Mouse (Mus musculus): ENCODE measurements around the gene Lyl1. TPM values are rescaled to one million over a fixed set of nuclear protein-coding genes. Genes with fewer than 3 reads are reported as not detected.

Lyl1 gene
- polyA plus RNA-seq, 1 experiment from 2014 or later, result 45.6 TPM

- no peaks in the 10 kb centered on the region for H3K9me3 ChIP-seq (replicated peaks; ENCODE audit: control insufficient read depth, low read length)
- peak overlapping the region; percentile 92 for H3K4me2 ChIP-seq (ENCODE audit: low read depth, low read length)
- peaks cover 62% of the 10 kb centered on the region for H3K4me1 ChIP-seq (ENCODE audit: control insufficient read depth, low read depth, low read length)
- 0 out of 2 replicates have a peak, but pooled peaks have one; percentile 2 for ATAC-seq (ENCODE audit: low read depth)
- 33% methylated on average over 6 of the region's 6 CpGs for WGBS (ENCODE audit: insufficient replicate concordance)
- no peaks in the 10 kb centered on the region for H3K36me3 ChIP-seq (ENCODE audit: control insufficient read depth, insufficient read depth)
- peak overlapping the region; percentile 81 for H3K9ac ChIP-seq (ENCODE audit: low read depth, low read length)
- peak overlapping the region; percentile 94 for H3K27ac ChIP-seq (ENCODE audit: low read length)
- H3K27me3 ChIP-seq (ENCODE audit: control insufficient read depth, insufficient read depth, low read depth, low read length), result no peaks in the 10 kb centered on the region
- peak overlapping the region; percentile 66 for H3K4me3 ChIP-seq (ENCODE audit: low read depth, low read length)
Measured at GRCm38 (mm10) chr8:84722530-84722849, 21.2 kb downstream of the Lyl1 start.

DNA sequence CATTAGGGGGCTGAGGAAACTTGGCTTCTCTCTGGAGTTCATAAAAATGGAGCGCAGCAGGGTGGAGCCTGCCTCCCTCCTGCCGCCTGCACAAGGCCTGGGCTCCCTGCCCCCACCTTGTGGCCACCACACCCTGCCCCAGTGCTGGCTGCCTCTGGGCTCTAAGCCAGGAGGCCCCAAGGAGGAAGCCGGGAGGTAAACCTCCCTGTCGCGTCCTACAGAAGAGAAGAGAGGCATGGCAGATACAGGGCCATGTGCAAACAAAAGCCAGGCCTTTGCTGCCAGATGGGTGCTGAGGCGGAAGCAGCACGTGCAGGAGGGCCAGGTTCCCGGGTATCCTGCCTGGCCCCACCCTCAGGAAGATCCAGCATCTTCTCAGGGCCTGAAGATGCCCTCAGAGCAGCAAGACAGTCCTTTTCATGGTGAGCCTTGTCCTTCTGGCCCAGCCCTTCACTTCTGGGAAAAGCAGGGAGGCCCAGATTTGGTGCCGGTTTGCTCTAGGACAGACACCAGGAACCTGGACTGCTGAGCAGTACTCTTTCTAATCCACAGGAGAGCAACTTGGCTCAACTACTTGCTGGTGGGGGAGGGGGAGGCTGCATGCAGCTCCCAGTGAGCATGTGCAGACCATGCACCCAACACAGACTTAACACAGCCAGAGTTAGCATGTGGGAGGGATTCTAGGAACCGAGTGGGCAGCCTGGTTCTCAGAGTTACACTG, 21.8 kb downstream of the Lyl1 start, which contains the start of gene G430095P16Rik:
Gene G430095P16Rik, plus strand, starts transcription at position 158 of the 721 bp plus-strand sequence.
- Histone ChIP-seq H3K9me3 (replicated peaks; ENCODE audit: control insufficient read depth, low read length) (no peaks in the 10 kb centered on the region), H3K4me1 (ENCODE audit: control insufficient read depth, low read depth, low read length) (peaks cover 67% of the 10 kb centered on the region), H3K27me3 (ENCODE audit: control insufficient read depth, insufficient read depth, low read depth, low read length) (no peaks in the 10 kb centered on the region), H3K4me2 (ENCODE audit: low read depth, low read length) (peak within 1 kb of the TSS; percentile 92), H3K27ac (ENCODE audit: low read length) (peak within 1 kb of the TSS; percentile 94), H3K36me3 (ENCODE audit: control insufficient read depth, insufficient read depth) (no peaks in the 10 kb centered on the region), H3K4me3 (ENCODE audit: low read depth, low read length) (peak within 1 kb of the TSS; percentile 66), H3K9ac (ENCODE audit: low read depth, low read length) (peak within 1 kb of the TSS; percentile 81)
- ATAC-seq (ENCODE audit: low read depth), result peak; percentile 93
- WGBS (ENCODE audit: insufficient replicate concordance), result 6% methylated on average over 10 of the region's 10 CpGs

DNA sequence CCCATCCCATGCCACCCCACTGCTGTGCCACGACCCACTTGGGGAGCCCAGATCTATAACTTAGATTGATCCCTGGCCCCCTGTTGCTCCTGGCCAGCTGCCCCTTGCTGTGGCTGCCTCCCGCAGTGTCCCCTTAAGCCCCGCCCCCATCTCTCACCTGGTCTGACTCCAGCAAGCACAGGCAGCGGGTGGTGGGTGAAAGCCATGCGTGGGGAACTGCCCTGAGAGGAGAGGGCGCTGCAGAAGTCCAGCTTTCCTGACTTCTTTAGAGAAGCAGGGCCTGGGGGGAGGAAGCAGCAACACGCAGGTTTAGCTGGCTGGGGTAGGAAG, 22.3 kb downstream of the Lyl1 start:
- H3K4me2 ChIP-seq (ENCODE audit: low read depth, low read length), result peak overlapping the region; percentile 92
- no peaks in the 10 kb centered on the region for H3K9me3 ChIP-seq (replicated peaks; ENCODE audit: control insufficient read depth, low read length)
- H3K4me3 ChIP-seq (ENCODE audit: low read depth, low read length), result peak overlapping the region; percentile 66
- WGBS (ENCODE audit: insufficient replicate concordance), result 6% methylated on average over 7 of the region's 7 CpGs
- H3K4me1 ChIP-seq (ENCODE audit: control insufficient read depth, low read depth, low read length), result peaks cover 72% of the 10 kb centered on the region
- H3K9ac ChIP-seq (ENCODE audit: low read depth, low read length), result peak overlapping the region; percentile 81
- no peaks in the 10 kb centered on the region for H3K27me3 ChIP-seq (ENCODE audit: control insufficient read depth, insufficient read depth, low read depth, low read length)
- ATAC-seq (ENCODE audit: low read depth), result peak; percentile 30
- no peaks in the 10 kb centered on the region for H3K36me3 ChIP-seq (ENCODE audit: control insufficient read depth, insufficient read depth)
- peak overlapping the region; percentile 94 for H3K27ac ChIP-seq (ENCODE audit: low read length)

DNA sequence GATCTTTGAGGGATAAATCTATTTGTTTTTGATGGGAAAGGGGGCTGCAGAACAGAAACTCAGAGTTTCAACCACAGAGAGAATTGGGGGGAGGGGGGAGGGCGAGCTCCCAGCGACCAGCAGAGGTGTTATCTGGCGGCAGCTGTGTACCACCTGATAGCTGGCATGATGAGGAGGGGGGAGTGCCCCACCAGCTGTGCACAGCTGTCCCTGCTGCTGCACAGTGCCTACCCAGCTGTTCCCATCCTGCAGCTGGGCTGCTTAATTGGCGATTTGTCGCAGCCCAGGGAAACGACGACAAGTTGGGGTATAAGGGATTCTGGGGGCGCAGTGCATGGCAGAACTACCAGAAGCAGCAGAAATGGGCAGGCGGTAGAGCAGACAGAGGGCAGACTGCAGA, 23.4 kb downstream of the Lyl1 start:
- WGBS (ENCODE audit: insufficient replicate concordance), result 30% methylated on average over 9 of the region's 9 CpGs
- Histone ChIP-seq H3K27ac (ENCODE audit: low read length) (peak overlapping the region; percentile 94), H3K36me3 (ENCODE audit: control insufficient read depth, insufficient read depth) (no peaks in the 10 kb centered on the region), H3K4me2 (ENCODE audit: low read depth, low read length) (peak overlapping the region; percentile 92), H3K4me3 (ENCODE audit: low read depth, low read length) (peak overlapping the region; percentile 66), H3K27me3 (ENCODE audit: control insufficient read depth, insufficient read depth, low read depth, low read length) (no peaks in the 10 kb centered on the region), H3K9ac (ENCODE audit: low read depth, low read length) (peak overlapping the region; percentile 81), H3K4me1 (ENCODE audit: control insufficient read depth, low read depth, low read length) (peaks cover 84% of the 10 kb centered on the region), H3K9me3 (replicated peaks; ENCODE audit: control insufficient read depth, low read length) (no peaks in the 10 kb centered on the region)
- ATAC-seq (ENCODE audit: low read depth), result peak; percentile 33

- Histone ChIP-seq H3K4me2 (ENCODE audit: low read depth, low read length) (peak overlapping the region; percentile 92), H3K27ac (ENCODE audit: low read length) (peak overlapping the region; percentile 94), H3K4me1 (ENCODE audit: control insufficient read depth, low read depth, low read length) (peaks cover 91% of the 10 kb centered on the region), H3K4me3 (ENCODE audit: low read depth, low read length) (peak overlapping the region; percentile 66), H3K27me3 (ENCODE audit: control insufficient read depth, insufficient read depth, low read depth, low read length) (no peaks in the 10 kb centered on the region), H3K36me3 (ENCODE audit: control insufficient read depth, insufficient read depth) (no peaks in the 10 kb centered on the region), H3K9me3 (replicated peaks; ENCODE audit: control insufficient read depth, low read length) (no peaks in the 10 kb centered on the region), H3K9ac (ENCODE audit: low read depth, low read length) (peak overlapping the region; percentile 81)
- no peak for ATAC-seq (ENCODE audit: low read depth)
- 51% methylated on average over 10 of the region's 10 CpGs for WGBS (ENCODE audit: insufficient replicate concordance)
Measured at GRCm38 (mm10) chr8:84725246-84725940, 24.1 kb downstream of the Lyl1 start.

GRCm38 (mm10) chr8:84725941-84726259, 24.6 kb downstream of the Lyl1 start:
- H3K27ac ChIP-seq (ENCODE audit: low read length), result peak overlapping the region; percentile 94
- peaks cover 95% of the 10 kb centered on the region for H3K4me1 ChIP-seq (ENCODE audit: control insufficient read depth, low read depth, low read length)
- peak overlapping the region; percentile 81 for H3K9ac ChIP-seq (ENCODE audit: low read depth, low read length)
- H3K36me3 ChIP-seq (ENCODE audit: control insufficient read depth, insufficient read depth), result no peaks in the 10 kb centered on the region
- no peak for ATAC-seq (ENCODE audit: low read depth)
- peak overlapping the region; percentile 66; the same call in 1 of the 2 replicates for H3K4me3 ChIP-seq (ENCODE audit: low read depth, low read length)
- H3K4me2 ChIP-seq (ENCODE audit: low read depth, low read length), result peak overlapping the region; percentile 92
- no peaks in the 10 kb centered on the region for H3K9me3 ChIP-seq (replicated peaks; ENCODE audit: control insufficient read depth, low read length)
- 20% methylated on average over 3 of the region's 3 CpGs for WGBS (ENCODE audit: insufficient replicate concordance)
- H3K27me3 ChIP-seq (ENCODE audit: control insufficient read depth, insufficient read depth, low read depth, low read length), result no peaks in the 10 kb centered on the region

DNA sequence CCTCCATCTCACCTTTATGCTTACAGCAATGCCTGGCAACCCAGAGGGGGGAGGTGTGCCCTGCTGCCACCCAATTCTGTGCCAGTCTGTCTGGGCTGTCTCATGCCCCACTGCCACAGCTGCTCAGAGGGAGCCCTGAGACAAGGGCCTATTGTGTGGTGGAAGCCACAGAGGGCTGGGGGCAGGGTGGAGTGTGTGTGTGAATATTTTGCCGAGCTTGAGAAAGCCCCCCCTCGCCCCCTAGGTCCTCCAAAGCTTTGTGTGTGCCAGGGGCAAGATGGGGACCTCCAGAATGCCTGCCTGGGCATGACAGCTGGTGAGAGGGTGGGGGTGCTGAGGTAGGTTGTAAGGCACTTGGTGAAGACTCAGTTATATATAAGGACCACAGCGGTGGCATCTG, 27.2 kb downstream of the Lyl1 start:
- Histone ChIP-seq H3K9ac (ENCODE audit: low read depth, low read length) (0 out of 2 replicates have a peak overlapping the region, but pooled peaks have one; percentile 0), H3K4me2 (ENCODE audit: low read depth, low read length) (no peak overlapping the region), H3K27me3 (ENCODE audit: control insufficient read depth, insufficient read depth, low read depth, low read length) (no peaks in the 10 kb centered on the region), H3K4me1 (ENCODE audit: control insufficient read depth, low read depth, low read length) (peaks cover 98% of the 10 kb centered on the region), H3K9me3 (replicated peaks; ENCODE audit: control insufficient read depth, low read length) (no peaks in the 10 kb centered on the region), H3K27ac (ENCODE audit: low read length) (peak overlapping the region; percentile 98), H3K36me3 (ENCODE audit: control insufficient read depth, insufficient read depth) (no peaks in the 10 kb centered on the region), H3K4me3 (ENCODE audit: low read depth, low read length) (no peak overlapping the region)
- ATAC-seq (ENCODE audit: low read depth), result no peak
- 67% methylated on average over 3 of the region's 3 CpGs for WGBS (ENCODE audit: insufficient replicate concordance)

DNA sequence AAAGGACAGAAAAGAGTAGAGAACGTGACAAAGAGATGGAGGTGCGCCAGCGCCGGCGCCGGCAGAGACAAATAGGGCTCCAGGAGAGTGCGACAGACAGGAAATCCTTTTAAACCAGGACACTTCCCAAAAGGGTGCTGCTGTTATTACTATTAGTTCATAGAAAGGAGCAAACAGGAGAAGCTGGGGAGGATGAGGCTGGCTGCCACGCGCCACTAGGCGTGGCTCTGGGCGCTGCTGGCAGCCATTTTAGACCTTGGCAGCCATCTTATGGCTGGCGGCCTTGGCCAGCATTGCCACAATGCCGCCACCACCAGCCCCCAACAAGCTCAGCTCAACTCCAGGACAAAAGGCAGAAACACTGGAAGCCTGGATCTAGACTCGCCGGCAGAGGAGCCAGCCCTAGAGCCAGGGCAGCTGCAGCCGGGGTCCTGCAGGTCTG, 28.7 kb downstream of the Lyl1 start:
- peaks cover 83% of the 10 kb centered on the region for H3K4me1 ChIP-seq (ENCODE audit: control insufficient read depth, low read depth, low read length)
- H3K4me2 ChIP-seq (ENCODE audit: low read depth, low read length), result peak overlapping the region; percentile 58
- H3K9ac ChIP-seq (ENCODE audit: low read depth, low read length), result peak overlapping the region; percentile 65
- ATAC-seq (ENCODE audit: low read depth), result no peak
- 83% methylated on average over 16 of the region's 16 CpGs for WGBS (ENCODE audit: insufficient replicate concordance)
- peak overlapping the region; percentile 37 for H3K4me3 ChIP-seq (ENCODE audit: low read depth, low read length)
- H3K36me3 ChIP-seq (ENCODE audit: control insufficient read depth, insufficient read depth), result no peaks in the 10 kb centered on the region
- H3K27ac ChIP-seq (ENCODE audit: low read length), result peak overlapping the region; percentile 98
- H3K27me3 ChIP-seq (ENCODE audit: control insufficient read depth, insufficient read depth, low read depth, low read length), result no peaks in the 10 kb centered on the region
- H3K9me3 ChIP-seq (replicated peaks; ENCODE audit: control insufficient read depth, low read length), result no peaks in the 10 kb centered on the region
